Mouse (Mus musculus): ENCODE data around the gene Gm5475. TPM values are rescaled to one million over a fixed set of nuclear protein-coding genes. Genes with fewer than 3 reads are reported as not detected.

Gene Gm5475
- polyA plus RNA-seq, 1 experiment from 2014 or later: 0.12 TPM

GRCm38 (mm10) chr15:100449495-100449894 lies 27.5 kb downstream of the Gm5475 start:
- Histone ChIP-seq H3K9ac (replicated peaks; ENCODE audit: low read depth) (no peak overlapping the region), H3K27me3 (replicated peaks; ENCODE audit: insufficient read depth, low read length) (no peaks in the 10 kb centered on the region), H3K9me3 (ENCODE audit: low read length) (no peaks in the 10 kb centered on the region), H3K4me3 (ENCODE audit: low read depth, low read length) (no peak overlapping the region), H3K4me2 (replicated peaks; ENCODE audit: low read depth, low read length) (no peak overlapping the region), H3K4me1 (ENCODE audit: insufficient read depth, low read depth, low read length) (no peaks in the 10 kb centered on the region), H3K36me3 (ENCODE audit: insufficient read depth, low read length) (no peaks in the 10 kb centered on the region), H3K27ac (ENCODE audit: low read length) (no peak overlapping the region)
- WGBS: 91% methylated on average over 3 of the region's 3 CpGs
- no peak for DNase-seq (ENCODE audit: low spot score)
- TF ChIP-seq EP300 (IDR thresholded peaks at IDR 0.05) (no peak), CTCF (IDR thresholded peaks at IDR 0.05) (no peak)
- no peak for ATAC-seq

- H3K27ac ChIP-seq (ENCODE audit: low read length): no peak overlapping the region
- no peak overlapping the region for H3K4me3 ChIP-seq (ENCODE audit: low read depth, low read length)
- no peaks in the 10 kb centered on the region for H3K36me3 ChIP-seq (ENCODE audit: insufficient read depth, low read length)
- no peaks in the 10 kb centered on the region for H3K9me3 ChIP-seq (ENCODE audit: low read length)
- WGBS: 48% methylated on average over 16 of the region's 16 CpGs
- ATAC-seq: no peak; the same call in 1 of the 2 replicates
- no peak for TF ChIP-seq EP300 (IDR thresholded peaks at IDR 0.05)
- TF ChIP-seq CTCF (IDR thresholded peaks at IDR 0.05): no peak
- no peak for DNase-seq (ENCODE audit: low spot score)
- no peaks in the 10 kb centered on the region for H3K27me3 ChIP-seq (replicated peaks; ENCODE audit: insufficient read depth, low read length)
- H3K4me2 ChIP-seq (replicated peaks; ENCODE audit: low read depth, low read length): no peak overlapping the region
- no peaks in the 10 kb centered on the region for H3K4me1 ChIP-seq (ENCODE audit: insufficient read depth, low read depth, low read length)
- no peak overlapping the region for H3K9ac ChIP-seq (replicated peaks; ENCODE audit: low read depth)
Observed at GRCm38 (mm10) chr15:100451245-100451644, 29.3 kb downstream of the Gm5475 start.

- DNase-seq (ENCODE audit: low spot score): no peak
- ATAC-seq: no peak
- H3K27ac ChIP-seq (ENCODE audit: low read length): no peak overlapping the region
- TF ChIP-seq EP300 (IDR thresholded peaks at IDR 0.05): no peak
- TF ChIP-seq CTCF (IDR thresholded peaks at IDR 0.05): no peak
- H3K9ac ChIP-seq (replicated peaks; ENCODE audit: low read depth): no peak overlapping the region
- no peak overlapping the region for H3K4me3 ChIP-seq (ENCODE audit: low read depth, low read length)
- no peaks in the 10 kb centered on the region for H3K36me3 ChIP-seq (ENCODE audit: insufficient read depth, low read length)
- H3K4me1 ChIP-seq (ENCODE audit: insufficient read depth, low read depth, low read length): no peaks in the 10 kb centered on the region
- H3K4me2 ChIP-seq (replicated peaks; ENCODE audit: low read depth, low read length): no peak overlapping the region
- 76% methylated on average over 11 of the region's 11 CpGs for WGBS
- no peaks in the 10 kb centered on the region for H3K27me3 ChIP-seq (replicated peaks; ENCODE audit: insufficient read depth, low read length)
- no peaks in the 10 kb centered on the region for H3K9me3 ChIP-seq (ENCODE audit: low read length)
Observed at GRCm38 (mm10) chr15:100452486-100452885, 30.5 kb downstream of the Gm5475 start.

- DNase-seq (ENCODE audit: low spot score) (no peak), ATAC-seq (no peak)
- Histone ChIP-seq H3K36me3 (ENCODE audit: insufficient read depth, low read length) (no peaks in the 10 kb centered on the region), H3K27ac (ENCODE audit: low read length) (no peak overlapping the region), H3K9ac (replicated peaks; ENCODE audit: low read depth) (no peak overlapping the region), H3K4me2 (replicated peaks; ENCODE audit: low read depth, low read length) (no peak overlapping the region), H3K9me3 (ENCODE audit: low read length) (no peaks in the 10 kb centered on the region), H3K4me3 (ENCODE audit: low read depth, low read length) (no peak overlapping the region), H3K27me3 (replicated peaks; ENCODE audit: insufficient read depth, low read length) (no peaks in the 10 kb centered on the region), H3K4me1 (ENCODE audit: insufficient read depth, low read depth, low read length) (no peaks in the 10 kb centered on the region)
- WGBS: 72% methylated on average over 7 of the region's 7 CpGs
- TF ChIP-seq EP300 (IDR thresholded peaks at IDR 0.05): no peak
Observed at GRCm38 (mm10) chr15:100456356-100456991, 34.5 kb downstream of the Gm5475 start.

- Histone ChIP-seq H3K36me3 (ENCODE audit: insufficient read depth, low read length) (no peaks in the 10 kb centered on the region), H3K9ac (replicated peaks; ENCODE audit: low read depth) (no peak overlapping the region), H3K27me3 (replicated peaks; ENCODE audit: insufficient read depth, low read length) (no peaks in the 10 kb centered on the region), H3K9me3 (ENCODE audit: low read length) (no peaks in the 10 kb centered on the region), H3K4me1 (ENCODE audit: insufficient read depth, low read depth, low read length) (no peaks in the 10 kb centered on the region), H3K4me2 (replicated peaks; ENCODE audit: low read depth, low read length) (no peak overlapping the region), H3K27ac (ENCODE audit: low read length) (no peak overlapping the region), H3K4me3 (ENCODE audit: low read depth, low read length) (no peak overlapping the region)
- 7% methylated on average over 17 of the region's 17 CpGs for WGBS
- peak; percentile 69 for ATAC-seq
- DNase-seq (ENCODE audit: low spot score): peak; percentile 83
- TF ChIP-seq CTCF (IDR thresholded peaks at IDR 0.05) (peak; percentile 95), EP300 (IDR thresholded peaks at IDR 0.05) (no peak)
Observed at GRCm38 (mm10) chr15:100457340-100457739, 35.4 kb downstream of the Gm5475 start.

- WGBS: 40% methylated on average over 10 of the region's 10 CpGs
Observed at GRCm38 (mm10) chr15:100458055-100458454, 36.1 kb downstream of the Gm5475 start.

More at GRCm38 (mm10) chr15:100458055-100458454, 36.1 kb downstream of the Gm5475 start:
- Histone ChIP-seq H3K9ac (replicated peaks; ENCODE audit: low read depth) (no peak overlapping the region), H3K4me1 (ENCODE audit: insufficient read depth, low read depth, low read length) (no peaks in the 10 kb centered on the region), H3K9me3 (ENCODE audit: low read length) (no peaks in the 10 kb centered on the region), H3K4me3 (ENCODE audit: low read depth, low read length) (no peak overlapping the region), H3K4me2 (replicated peaks; ENCODE audit: low read depth, low read length) (no peak overlapping the region), H3K27me3 (replicated peaks; ENCODE audit: insufficient read depth, low read length) (no peaks in the 10 kb centered on the region), H3K36me3 (ENCODE audit: insufficient read depth, low read length) (no peaks in the 10 kb centered on the region), H3K27ac (ENCODE audit: low read length) (no peak overlapping the region)
- DNase-seq (ENCODE audit: low spot score) (peak; percentile 73), ATAC-seq (peak; percentile 25; the same call in 1 of the 2 replicates)
- TF ChIP-seq EP300 (IDR thresholded peaks at IDR 0.05) (no peak), CTCF (IDR thresholded peaks at IDR 0.05) (peak; percentile 73)

Measured in lung, postnatal 0 days (tissue).